Mouse (Mus musculus) right cerebral cortex, postnatal 14 days (tissue): Measurements from ENCODE around the gene Pinlyp.

Experiments used
- DNase-seq: peaks from one replicate; pipeline ENCODE4 v3.0.0; 2022

The Pinlyp gene

GRCm38 (mm10) chr7:24546068-24546614 lies at the start of gene Pinlyp, which contains the start of gene Xrcc1:
Gene Pinlyp, minus strand, starts transcription at chr7:24546118.
Gene Xrcc1, plus strand, starts transcription at chr7:24546289.
- DNase-seq = no peak

GRCm38 (mm10) chr7:24595464-24595863 lies 49.5 kb upstream of the Pinlyp start:
- DNase-seq = no peak

GRCm38 (mm10) chr7:24594309-24594803 lies 48.4 kb upstream of the Pinlyp start:
- no peak for DNase-seq

- peak; percentile 59 for DNase-seq
Measured at GRCm38 (mm10) chr7:24593621-24594308, 47.8 kb upstream of the Pinlyp start.

- no peak for DNase-seq
Measured at GRCm38 (mm10) chr7:24592781-24593180, 46.9 kb upstream of the Pinlyp start.

GRCm38 (mm10) chr7:24592163-24592562 lies 46.2 kb upstream of the Pinlyp start:
- DNase-seq = no peak

- DNase-seq = no peak
Measured at GRCm38 (mm10) chr7:24591735-24592134, 45.8 kb upstream of the Pinlyp start.

GRCm38 (mm10) chr7:24588336-24588735 lies 42.4 kb upstream of the Pinlyp start:
- DNase-seq = no peak

- peak; percentile 88 for DNase-seq
Measured at GRCm38 (mm10) chr7:24587330-24588105, 41.6 kb upstream of the Pinlyp start, which contains the start of the genes Ethe1 and Zfp575. Gene Ethe1, plus strand, starts transcription at chr7:24587543. Gene Zfp575, minus strand, starts transcription at chr7:24587641.

- no peak for DNase-seq
Measured at GRCm38 (mm10) chr7:24586828-24587227, 40.9 kb upstream of the Pinlyp start.

GRCm38 (mm10) chr7:24585995-24586394 lies 40.1 kb upstream of the Pinlyp start:
- DNase-seq = no peak

GRCm38 (mm10) chr7:24584876-24585275 lies 39.0 kb upstream of the Pinlyp start:
- no peak for DNase-seq

GRCm38 (mm10) chr7:24577811-24578210 lies 31.9 kb upstream of the Pinlyp start:
- DNase-seq = no peak

- no peak for DNase-seq
Measured at GRCm38 (mm10) chr7:24574224-24574796, 28.4 kb upstream of the Pinlyp start.

GRCm38 (mm10) chr7:24572455-24572854 lies 26.5 kb upstream of the Pinlyp start:
- DNase-seq = no peak

GRCm38 (mm10) chr7:24571071-24571470 lies 25.2 kb upstream of the Pinlyp start:
- no peak for DNase-seq

- no peak for DNase-seq
Measured at GRCm38 (mm10) chr7:24568512-24568911, 22.6 kb upstream of the Pinlyp start.

- DNase-seq = no peak
Measured at GRCm38 (mm10) chr7:24566206-24566605, 20.3 kb upstream of the Pinlyp start.

GRCm38 (mm10) chr7:24565627-24566026 lies 19.7 kb upstream of the Pinlyp start:
- no peak for DNase-seq

GRCm38 (mm10) chr7:24564607-24565265 lies 18.8 kb upstream of the Pinlyp start:
- DNase-seq = peak; percentile 72

GRCm38 (mm10) chr7:24563837-24564206 lies 17.9 kb upstream of the Pinlyp start:
- DNase-seq = no peak

GRCm38 (mm10) chr7:24563191-24563836 lies 17.4 kb upstream of the Pinlyp start:
- no peak for DNase-seq
